In genomic region chr5:98020658-98021057, GRCm38 (mm10) we compare ENCODE assay signal across 27 mouse cellular contexts.
"Had no signal": no experiment of that assay in that cellular context is flagged by ENCODE, and none has a peak within 500 bp of the region (broad histone marks: within the 10 kb centered on the region; RNA-seq: fewer than 3 reads in every experiment).

No protein-coding gene starts in this region.

- DNase-seq: cerebellum, adult 8-10 months; cerebellum, adult 9-10 months; cerebellum, adult 9-11 months; cerebellum, postnatal 10 days; cerebellum, postnatal 14 days; cerebellum, postnatal 25 days; cerebellum, postnatal 36 days; embryo, embryonic 11 days; forebrain, postnatal 0 days; gastrocnemius, adult 2 months; gastrocnemius, postnatal 10 days; gastrocnemius, postnatal 14 days; gastrocnemius, postnatal 25 days; gastrocnemius, postnatal 36 days; heart, adult 18-20 months; heart, adult 2 months had no signal

- H3K9ac ChIP-seq: embryonic facial prominence, embryonic 12.5 days; embryonic facial prominence, embryonic 13.5 days; embryonic facial prominence, embryonic 15.5 days; forebrain, embryonic 12.5 days; forebrain, embryonic 13.5 days; forebrain, embryonic 15.5 days; forebrain, postnatal 0 days had no signal

- H3K9me3 ChIP-seq: embryonic facial prominence, embryonic 10.5 days; embryonic facial prominence, embryonic 12.5 days; embryonic facial prominence, embryonic 13.5 days; embryonic facial prominence, embryonic 15.5 days; forebrain, embryonic 10.5 days; forebrain, embryonic 12.5 days; forebrain, embryonic 13.5 days; forebrain, embryonic 15.5 days had no signal

- H3K27me3 ChIP-seq: embryonic facial prominence, embryonic 12.5 days; embryonic facial prominence, embryonic 13.5 days; embryonic facial prominence, embryonic 15.5 days; forebrain, embryonic 12.5 days; forebrain, embryonic 13.5 days; forebrain, embryonic 15.5 days had no signal

- ATAC-seq: forebrain, embryonic 13.5 days; forebrain, embryonic 14.5 days; forebrain, embryonic 15.5 days; forebrain, embryonic 16.5 days; forebrain, postnatal 0 days had no signal

- H3K27ac ChIP-seq: embryonic facial prominence, embryonic 10.5 days; embryonic facial prominence, embryonic 12.5 days; embryonic facial prominence, embryonic 13.5 days; embryonic facial prominence, embryonic 15.5 days; forebrain, embryonic 10.5 days; forebrain, embryonic 12.5 days; forebrain, embryonic 13.5 days; forebrain, embryonic 15.5 days; gastrocnemius, adult 2 months; heart, adult 2 months had no signal

- H3K4me3 ChIP-seq: embryonic facial prominence, embryonic 10.5 days; embryonic facial prominence, embryonic 12.5 days; embryonic facial prominence, embryonic 13.5 days; embryonic facial prominence, embryonic 15.5 days; erythroblast, embryonic 14.5 days; forebrain, embryonic 10.5 days; forebrain, embryonic 12.5 days; forebrain, embryonic 13.5 days; forebrain, embryonic 15.5 days; gastrocnemius, adult 2 months; heart, adult 2 months had no signal

- H3K4me2 ChIP-seq: embryonic facial prominence, embryonic 12.5 days; embryonic facial prominence, embryonic 13.5 days; embryonic facial prominence, embryonic 15.5 days; forebrain, embryonic 12.5 days; forebrain, embryonic 13.5 days; forebrain, embryonic 15.5 days had no signal

- H3K36me3 ChIP-seq: forebrain, embryonic 15.5 days had no signal

- H3K4me1 ChIP-seq: embryonic facial prominence, embryonic 10.5 days; embryonic facial prominence, embryonic 12.5 days; embryonic facial prominence, embryonic 13.5 days; embryonic facial prominence, embryonic 15.5 days; forebrain, embryonic 13.5 days; forebrain, embryonic 15.5 days had no signal
